Mouse (Mus musculus) limb, embryonic 15.5 days (tissue): ENCODE measurements around the gene Naxd. TPM values are rescaled to one million over a fixed set of nuclear protein-coding genes. Genes with fewer than 3 reads are reported as not detected.
"Not testable (repeated sequence)": the region's sequence is repeated elsewhere in the genome, so short reads cannot be mapped to it uniquely, and the experiment has no call there.

Experiments used
- ATAC-seq: fragments of 200-750 bp; cut with Nextera tagmentation; 2 replicates; pipeline ENCODE4 v1.8.0; 2017; ENCODE audit warnings: low read depth, moderate TSS enrichment; ENCODE audit not compliant: insufficient number of reproducible peaks, low FRiP score, low TSS enrichment
- H3K27ac ChIP-seq: fragments of 300-500 bp; sonication (generic); 2 replicates; pipeline ENCODE4 v1.5.1; 2015; ENCODE audit warnings: moderate library complexity, mild to moderate bottlenecking, inconsistent platforms
- H3K27me3 ChIP-seq: fragments of 300-500 bp; sonication (generic); 2 replicates; pipeline ENCODE4 v1.6.1; 2015; ENCODE audit warnings: inconsistent platforms
- H3K36me3 ChIP-seq: fragments of 300-500 bp; sonication (generic); 2 replicates; pipeline ENCODE4 v1.6.1; 2015; ENCODE audit warnings: inconsistent platforms
- H3K4me1 ChIP-seq: fragments of 300-500 bp; sonication (generic); 2 replicates; pipeline ENCODE4 v1.6.1; 2015; ENCODE audit warnings: inconsistent platforms
- H3K4me2 ChIP-seq: fragments of 300-500 bp; sonication (generic); 2 replicates; pipeline ENCODE4 v1.6.1; 2015; ENCODE audit warnings: mild to moderate bottlenecking, inconsistent platforms
- H3K4me3 ChIP-seq: fragments of 300-500 bp; sonication (generic); 2 replicates; pipeline ENCODE4 v1.5.1; 2015; ENCODE audit warnings: mild to moderate bottlenecking, inconsistent platforms
- H3K9ac ChIP-seq: fragments of 300-500 bp; sonication (generic); 2 replicates; pipeline ENCODE4 v1.6.1; 2015; ENCODE audit warnings: inconsistent platforms
- H3K9me3 ChIP-seq: fragments of 300-500 bp; sonication (generic); 2 replicates; pipeline ENCODE4 v1.6.1; 2016; ENCODE audit warnings: inconsistent platforms
- WGBS: fragments of 180-500 bp; shearing (Covaris S2); methylation state at CpG from one replicate; pipeline ENCODE4 v1.1.7; 2015; 5-methylcytosine and 5-hydroxymethylcytosine counted together
- polyA plus RNA-seq: library from polyadenylated mRNA; unstranded; fragments of >200 nt; fragmentation: Nextera tagmentation; extraction: Ambion mirVana; gene quantifications from 2 replicates; pipeline ENCODE4 v1.2.1, GENCODE M21; 2015

Naxd gene
- polyA plus RNA-seq, 1 experiment from 2014 or later = 124 TPM

DNA sequence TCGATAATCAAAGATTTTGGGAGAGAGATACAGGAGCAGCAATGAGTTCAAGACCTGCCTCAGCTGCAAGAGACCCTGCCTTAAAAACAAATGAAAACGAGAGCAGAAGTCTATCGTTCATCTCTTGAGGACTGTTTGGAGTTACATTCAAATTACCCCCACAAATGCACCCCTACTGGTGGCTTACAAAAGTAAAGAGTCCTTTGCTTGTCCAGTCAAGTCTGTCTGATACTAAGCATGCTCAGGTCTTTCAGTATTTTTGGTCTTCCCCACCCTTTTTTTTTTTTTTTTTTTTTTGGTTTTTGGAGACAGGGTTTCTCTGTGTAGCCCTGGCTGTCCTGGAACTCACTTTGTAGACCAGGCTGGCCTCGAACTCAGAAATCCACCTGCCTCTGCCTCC, 54.2 kb downstream of the Naxd start:
- H3K4me1 ChIP-seq = peaks cover 20% of the 10 kb centered on the region

DNA sequence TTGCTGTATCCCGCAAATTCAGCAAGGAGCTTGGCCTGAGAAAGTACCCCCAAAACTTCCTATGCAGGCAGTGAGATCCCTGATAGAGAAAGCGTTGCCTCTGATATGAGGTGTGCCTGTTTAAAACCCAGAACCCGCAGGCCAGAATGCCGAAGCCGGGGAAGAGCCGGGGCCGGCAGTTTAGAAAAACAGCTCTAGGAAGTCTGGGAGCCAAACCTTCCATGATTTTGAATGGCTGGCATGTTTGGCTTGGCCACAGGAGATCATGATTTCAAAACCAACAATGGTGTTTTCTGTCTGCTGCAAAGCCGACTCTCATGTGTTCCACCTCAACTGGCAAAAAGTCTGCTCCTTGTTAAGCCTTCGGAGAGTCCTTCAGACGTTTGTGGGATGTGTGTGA, 55.1 kb downstream of the Naxd start:
- no peak for ATAC-seq
- H3K27ac ChIP-seq = no peak overlapping the region
- no peak overlapping the region for H3K4me3 ChIP-seq
- H3K4me1 ChIP-seq = peaks cover 20% of the 10 kb centered on the region
- no peak overlapping the region for H3K9ac ChIP-seq
- H3K36me3 ChIP-seq = peaks cover 10% of the 10 kb centered on the region
- no peak overlapping the region for H3K4me2 ChIP-seq
- WGBS = 81% methylated on average over 10 of the region's 10 CpGs
- no peaks in the 10 kb centered on the region for H3K27me3 ChIP-seq
- H3K9me3 ChIP-seq = no peaks in the 10 kb centered on the region

More for the DNA sequence above, 54.2 kb downstream of the Naxd start:
- H3K27me3 ChIP-seq, ATAC-seq, H3K27ac ChIP-seq, H3K4me3 ChIP-seq, H3K4me2 ChIP-seq, H3K9ac ChIP-seq, H3K9me3 ChIP-seq: not testable (repeated sequence)
- H3K36me3 ChIP-seq = peaks cover 16% of the 10 kb centered on the region
- 80% methylated on average over 4 of the region's 4 CpGs for WGBS

DNA sequence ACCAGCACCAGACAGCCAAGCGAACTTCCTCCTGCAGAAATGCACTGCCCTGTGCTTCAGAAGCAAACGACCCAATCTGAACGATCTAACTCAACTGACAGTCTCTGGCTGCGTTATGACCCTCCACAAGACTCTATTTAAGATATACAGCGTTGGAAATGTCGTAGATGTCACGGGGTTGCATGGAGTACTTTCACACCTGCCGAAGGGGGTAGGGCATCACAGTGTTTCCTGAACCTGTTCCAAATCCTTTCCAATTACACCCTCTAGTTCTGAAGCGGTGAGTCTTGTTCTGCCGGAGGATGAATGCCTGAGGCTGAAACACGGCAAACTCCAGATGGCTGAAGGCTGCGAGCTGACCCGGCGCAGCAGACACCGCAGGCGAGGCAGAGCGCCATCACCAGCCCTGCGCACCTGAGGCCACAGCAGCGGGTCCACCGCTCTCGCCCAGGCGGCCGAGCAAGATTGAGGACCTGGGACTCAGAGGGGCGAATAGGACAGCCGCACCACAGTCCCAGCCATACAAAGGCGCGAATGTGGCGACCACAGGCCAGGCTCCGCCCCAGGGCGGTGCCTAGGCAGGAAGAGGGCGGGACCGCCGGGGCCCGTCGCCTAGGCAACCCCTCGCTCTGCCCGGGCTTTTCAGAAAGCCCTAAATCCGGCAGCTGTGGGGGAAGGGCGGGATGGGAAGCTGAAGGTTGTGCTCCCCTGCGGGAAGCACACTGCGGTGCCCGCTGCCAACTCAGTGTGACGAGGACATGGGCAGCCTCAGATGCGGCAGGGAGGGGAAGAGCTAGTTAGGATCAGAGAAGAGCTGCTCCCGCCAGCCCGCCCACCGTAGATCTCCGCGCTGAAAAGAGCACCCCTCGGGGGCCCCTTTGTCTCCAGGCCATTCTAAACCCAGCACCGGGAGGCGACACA, 57.8 kb downstream of the Naxd start, which contains the start of gene Ing1:
Gene Ing1, plus strand, starts transcription at position 773 of the 921 bp plus-strand sequence.
- WGBS = under 1% methylated on average over 52 of the region's 52 CpGs
- H3K27me3 ChIP-seq = no peaks in the 10 kb centered on the region
- peaks cover 22% of the 10 kb centered on the region for H3K4me1 ChIP-seq
- peak within 1 kb of the TSS; percentile 83 for H3K4me2 ChIP-seq
- no peaks in the 10 kb centered on the region for H3K36me3 ChIP-seq
- peak within 1 kb of the TSS; percentile 100 for H3K27ac ChIP-seq
- H3K4me3 ChIP-seq = peak within 1 kb of the TSS; percentile 91
- peak; percentile 75 for ATAC-seq
- peak within 1 kb of the TSS; percentile 82 for H3K9ac ChIP-seq
- H3K9me3 ChIP-seq = no peaks in the 10 kb centered on the region

DNA sequence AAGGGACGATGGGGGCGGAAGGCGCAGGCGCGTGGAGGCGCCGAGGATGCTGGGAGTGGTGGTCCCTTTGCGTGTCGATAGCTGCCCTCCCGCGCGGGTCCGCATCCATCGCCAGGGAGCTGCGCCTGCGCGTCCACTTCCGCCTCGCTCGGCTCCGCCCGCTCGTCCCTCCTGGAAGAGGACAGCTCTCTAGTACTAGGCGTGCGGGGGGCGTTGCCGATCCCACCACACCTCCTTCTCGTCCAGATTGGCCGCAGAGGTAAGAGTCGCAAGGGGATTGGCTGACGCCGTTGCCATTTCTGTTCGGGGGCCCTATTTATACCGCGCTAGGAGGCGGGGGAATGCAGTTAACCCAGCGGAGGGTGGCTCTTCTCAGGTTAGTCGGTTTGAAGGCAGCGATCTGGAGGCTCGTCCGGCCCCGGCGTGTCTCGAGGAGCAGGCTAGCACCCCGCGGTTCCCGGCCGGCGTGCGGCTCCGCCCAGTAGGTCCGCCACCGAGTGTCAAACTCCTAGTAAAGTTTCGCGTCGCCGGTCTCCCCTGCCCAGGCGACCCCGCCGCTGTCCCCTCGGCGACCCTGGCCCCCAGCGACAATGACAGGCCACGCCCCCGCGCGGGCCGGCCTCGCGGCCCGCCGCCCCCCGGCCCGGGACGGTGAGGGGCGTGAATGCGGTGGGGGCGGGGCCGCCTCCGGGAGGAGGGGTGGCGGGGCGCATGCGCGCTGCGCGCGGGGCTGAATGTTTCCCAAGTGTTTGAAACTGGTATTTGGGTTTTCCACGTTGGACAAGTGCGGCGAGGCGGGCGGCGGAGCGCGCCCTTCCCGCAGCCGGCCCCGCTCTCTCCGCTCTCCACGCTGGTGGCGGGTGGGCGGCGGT, 58.6 kb downstream of the Naxd start:
- Histone ChIP-seq H3K4me1 (peaks cover 23% of the 10 kb centered on the region), H3K27me3 (no peaks in the 10 kb centered on the region), H3K9me3 (no peaks in the 10 kb centered on the region), H3K36me3 (no peaks in the 10 kb centered on the region), H3K27ac (peak overlapping the region; percentile 100), H3K9ac (peak overlapping the region; percentile 80), H3K4me2 (peak overlapping the region; percentile 83), H3K4me3 (peak overlapping the region; percentile 91)
- ATAC-seq = peak; percentile 91
- WGBS = 1% methylated on average over 100 of the region's 103 CpGs

DNA sequence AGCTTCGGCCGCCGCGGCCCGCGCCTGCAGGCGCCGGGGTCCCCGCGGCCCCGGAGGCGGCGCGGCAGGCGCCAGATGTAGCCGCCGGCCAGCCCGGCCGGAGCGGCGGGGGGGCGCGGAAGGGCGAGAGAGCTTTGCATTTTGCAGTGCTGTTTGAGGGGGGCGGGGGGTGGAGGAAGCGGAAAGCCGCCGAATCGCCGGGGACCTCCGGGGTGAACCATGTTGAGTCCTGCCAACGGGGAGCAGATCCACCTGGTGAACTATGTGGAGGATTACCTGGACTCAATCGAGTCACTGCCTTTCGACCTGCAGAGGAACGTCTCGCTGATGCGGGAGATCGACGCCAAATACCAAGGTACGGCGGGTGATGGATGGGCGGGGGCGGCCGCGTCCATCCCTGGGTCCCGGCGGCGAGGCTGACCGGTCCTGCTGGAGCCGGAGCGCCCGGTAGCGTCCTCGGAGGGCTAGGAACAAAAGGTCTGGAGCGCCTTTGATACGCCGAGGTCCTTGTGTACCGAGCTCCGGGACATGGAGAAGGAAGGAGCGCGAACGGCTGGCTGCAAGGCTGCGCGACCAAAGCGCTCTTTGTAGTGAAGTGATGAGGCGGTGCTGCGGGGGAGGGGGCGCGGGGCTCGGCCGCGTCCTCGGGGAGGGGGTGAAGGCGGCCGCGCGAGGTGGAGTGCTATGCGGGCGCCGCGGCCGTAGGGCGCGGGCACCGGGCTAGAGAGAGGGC, 59.6 kb downstream of the Naxd start:
- peak overlapping the region; percentile 83 for H3K4me2 ChIP-seq
- H3K9ac ChIP-seq = peak overlapping the region; percentile 80
- no peak for ATAC-seq
- peaks cover 21% of the 10 kb centered on the region for H3K4me1 ChIP-seq
- peak overlapping the region; percentile 91 for H3K4me3 ChIP-seq
- no peaks in the 10 kb centered on the region for H3K9me3 ChIP-seq
- H3K27me3 ChIP-seq = no peaks in the 10 kb centered on the region
- H3K36me3 ChIP-seq = peaks cover 8% of the 10 kb centered on the region
- H3K27ac ChIP-seq = peak overlapping the region; percentile 100
- WGBS = under 1% methylated on average over 81 of the region's 85 CpGs

DNA sequence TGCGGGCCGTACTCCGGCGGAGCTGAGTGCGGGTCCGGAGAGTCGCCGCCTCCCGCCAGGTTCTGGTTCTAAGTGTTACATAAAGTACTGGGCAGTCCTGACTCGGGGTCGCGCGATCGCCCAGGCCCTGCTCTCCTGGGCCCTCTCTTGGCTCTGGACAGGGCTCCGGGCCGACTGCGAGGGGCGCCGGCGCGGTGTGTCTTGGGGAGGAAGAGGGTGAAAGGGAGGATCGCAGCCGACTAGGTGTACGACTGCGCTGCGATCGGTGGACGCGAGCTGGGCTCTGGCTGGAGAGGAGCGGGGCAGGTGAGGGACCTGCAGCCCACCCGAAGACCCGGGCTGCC, 60.1 kb downstream of the Naxd start:
- no peaks in the 10 kb centered on the region for H3K9me3 ChIP-seq
- peaks cover 21% of the 10 kb centered on the region for H3K4me1 ChIP-seq
- ATAC-seq = no peak
- peaks cover 12% of the 10 kb centered on the region for H3K36me3 ChIP-seq
- H3K27me3 ChIP-seq = no peaks in the 10 kb centered on the region
- H3K9ac ChIP-seq = peak overlapping the region; percentile 80
- H3K27ac ChIP-seq = peak overlapping the region; percentile 100
- H3K4me2 ChIP-seq = peak overlapping the region; percentile 83
- peak overlapping the region; percentile 91 for H3K4me3 ChIP-seq
- WGBS = under 1% methylated on average over 32 of the region's 32 CpGs

DNA sequence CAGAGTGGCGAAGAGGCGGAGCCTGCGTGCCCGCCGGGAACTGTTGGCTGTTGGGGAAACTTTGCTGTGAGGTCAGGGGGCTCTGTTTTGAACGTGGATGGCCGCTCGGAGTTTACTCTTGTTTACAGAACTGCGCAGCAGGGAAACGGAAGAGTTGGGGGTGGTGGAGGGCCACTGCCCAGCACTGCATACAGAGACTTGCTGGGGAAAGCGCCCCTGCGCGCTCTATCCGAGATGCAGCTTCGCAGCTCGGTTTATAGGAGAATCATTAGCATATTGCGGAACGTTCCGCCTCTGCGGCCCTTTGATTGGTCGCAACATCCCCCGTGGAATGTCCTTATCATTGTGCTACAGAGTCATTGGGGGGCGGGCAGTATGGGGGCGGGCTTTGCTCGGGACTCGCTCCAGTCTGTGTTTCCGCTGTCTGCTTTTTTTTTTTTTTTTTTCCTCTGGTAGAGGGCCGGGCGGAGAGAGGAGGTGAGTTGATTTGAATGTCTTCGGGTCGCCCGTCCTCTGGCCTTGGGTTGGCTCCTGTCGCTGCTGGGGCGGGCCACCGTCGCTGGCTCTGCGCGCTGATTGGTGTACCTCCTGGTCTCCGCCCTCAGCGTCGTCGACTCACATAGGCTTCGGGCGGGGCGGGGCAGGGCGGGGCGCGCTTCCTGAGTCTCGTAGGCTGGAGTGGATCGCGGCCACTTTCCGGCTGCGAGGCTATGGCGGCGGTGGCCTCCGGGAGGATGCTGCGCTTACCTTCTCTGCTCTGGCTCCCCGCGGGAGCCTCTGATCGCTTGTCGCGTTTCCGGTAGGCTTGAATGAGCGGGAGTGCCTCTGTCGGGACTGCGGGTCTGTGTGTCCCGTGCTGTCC, 60.7 kb downstream of the Naxd start:
- Histone ChIP-seq H3K4me3 (peak overlapping the region; percentile 91), H3K36me3 (peaks cover 12% of the 10 kb centered on the region), H3K4me1 (peaks cover 21% of the 10 kb centered on the region), H3K27me3 (no peaks in the 10 kb centered on the region), H3K9ac (peak overlapping the region; percentile 80), H3K27ac (peak overlapping the region; percentile 100), H3K4me2 (peak overlapping the region; percentile 83), H3K9me3 (no peaks in the 10 kb centered on the region)
- peak; percentile 85 for ATAC-seq
- under 1% methylated on average over 67 of the region's 67 CpGs for WGBS

DNA sequence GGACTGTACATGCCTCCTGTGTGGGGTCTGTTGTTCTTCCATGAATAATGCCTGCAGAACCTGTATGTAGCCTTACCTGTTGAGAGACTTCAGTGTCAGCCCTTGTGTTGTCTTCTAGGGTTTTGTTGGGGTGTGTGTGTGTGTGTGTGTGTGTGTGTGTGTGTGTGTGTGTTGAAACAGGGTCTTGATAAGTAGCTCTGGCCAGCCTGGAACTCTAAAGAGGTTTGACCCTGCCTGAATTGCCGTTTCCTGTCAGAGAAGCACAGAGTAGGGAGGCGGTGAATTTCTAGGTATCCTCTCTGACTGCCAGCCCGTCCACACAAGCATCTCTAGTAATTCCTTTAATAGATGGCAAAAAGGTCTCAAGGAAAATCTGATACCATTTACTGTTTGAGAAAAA, 62.2 kb downstream of the Naxd start:
- Histone ChIP-seq H3K4me1 (peaks cover 21% of the 10 kb centered on the region), H3K4me2 (peak overlapping the region; percentile 50; the same call in 1 of the 2 replicates), H3K4me3 (no peak overlapping the region; the same call in 1 of the 2 replicates), H3K27ac (no peak overlapping the region), H3K36me3 (peaks cover 27% of the 10 kb centered on the region), H3K9me3 (no peaks in the 10 kb centered on the region), H3K27me3 (no peaks in the 10 kb centered on the region), H3K9ac (no peak overlapping the region)
- ATAC-seq = no peak
- WGBS = 79% methylated on average over 3 of the region's 3 CpGs

DNA sequence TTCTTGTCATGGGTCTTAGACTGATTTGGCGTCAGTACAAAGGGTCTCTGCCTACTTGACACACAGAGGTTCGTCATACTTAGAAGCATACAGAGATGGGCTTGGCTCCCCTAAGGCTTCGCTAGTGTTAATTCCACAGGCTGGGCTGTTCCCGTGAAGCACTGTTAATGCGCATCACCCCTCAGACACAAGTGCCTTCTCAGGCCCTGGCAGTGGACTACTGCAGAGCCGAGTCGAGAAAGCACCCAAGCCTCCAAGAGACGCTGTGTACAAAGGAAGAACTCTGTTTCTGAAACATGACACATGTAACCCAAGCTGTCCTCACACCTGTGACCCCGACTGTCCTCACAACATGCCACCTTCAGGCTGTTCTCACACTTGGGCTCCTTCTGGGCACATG, 62.9 kb downstream of the Naxd start:
- H3K27ac ChIP-seq = no peak overlapping the region

DNA sequence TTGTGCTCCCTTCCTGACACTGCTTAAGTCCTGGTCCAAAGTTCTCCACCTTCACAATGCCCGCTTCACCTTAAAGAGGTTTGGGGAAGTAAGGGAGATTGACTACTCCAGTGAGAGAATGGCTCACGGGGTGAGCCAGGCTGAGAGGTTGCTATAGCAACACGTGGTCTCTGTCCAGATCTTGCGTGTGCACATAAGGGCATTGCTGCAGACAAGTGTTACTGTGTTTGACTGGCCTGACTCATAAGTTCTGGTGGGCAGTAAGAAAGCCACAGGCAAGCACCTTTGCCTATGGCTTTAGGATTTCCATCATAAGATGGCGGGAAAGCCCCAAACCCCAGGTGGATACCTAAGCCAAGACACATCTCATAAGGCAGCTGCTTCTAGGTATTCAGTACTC, 66.9 kb downstream of the Naxd start:
- peaks cover 51% of the 10 kb centered on the region for H3K36me3 ChIP-seq
- H3K27me3 ChIP-seq = no peaks in the 10 kb centered on the region
- H3K9ac ChIP-seq = no peak overlapping the region
- no peak overlapping the region for H3K27ac ChIP-seq
- peaks cover 22% of the 10 kb centered on the region for H3K4me1 ChIP-seq
- no peak overlapping the region for H3K4me3 ChIP-seq
- H3K9me3 ChIP-seq = no peaks in the 10 kb centered on the region
- no peak for ATAC-seq
- H3K4me2 ChIP-seq = no peak overlapping the region
- 94% methylated on average over 5 of the region's 5 CpGs for WGBS

More for the DNA sequence above, 62.9 kb downstream of the Naxd start:
- Histone ChIP-seq H3K27me3 (no peaks in the 10 kb centered on the region), H3K4me3 (no peak overlapping the region), H3K4me2 (no peak overlapping the region), H3K4me1 (peaks cover 21% of the 10 kb centered on the region), H3K9ac (no peak overlapping the region), H3K9me3 (no peaks in the 10 kb centered on the region), H3K36me3 (peaks cover 33% of the 10 kb centered on the region)
- ATAC-seq = no peak
- 83% methylated on average over 9 of the region's 9 CpGs for WGBS
